Mouse (Mus musculus): ENCODE results near the gene Gm20458. TPM values are rescaled to one million over a fixed set of nuclear protein-coding genes. Genes with fewer than 3 reads are reported as not detected.

The Gm20458 gene
- total and polyA plus RNA-seq, 3 experiments = 8.0 to 17.2 (median 9.2) TPM

DNA sequence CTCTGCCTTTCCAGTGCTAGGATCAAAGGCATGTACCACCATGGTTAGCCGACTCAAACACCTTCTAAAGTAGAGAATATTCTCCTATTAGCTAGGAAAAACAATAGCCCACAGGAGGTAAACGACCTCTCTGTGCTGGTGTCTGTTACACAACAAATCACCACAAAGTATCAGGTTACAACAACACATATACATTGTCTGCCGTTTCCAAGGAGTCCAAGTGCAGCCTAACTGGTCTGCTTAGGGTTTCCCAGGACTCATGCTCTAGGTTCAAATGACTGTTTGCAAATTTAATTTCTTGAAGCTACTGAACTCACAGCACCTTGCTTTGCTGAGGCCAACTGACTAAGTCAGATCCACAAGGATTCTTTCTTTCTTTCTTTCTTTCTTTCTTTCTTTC lies 41.3 kb upstream of the Gm20458 start:
- intact Hi-C loops (cut with DNase I) = loop anchor here (5.0 kb wide), 1 partner anchor 308 kb away; no protein-coding TSS in a partner anchor
- Histone ChIP-seq H3K4me3 (no peak overlapping the region), H3K27me3 (ENCODE audit: control insufficient read depth, insufficient read depth, low read length) (no peaks in the 10 kb centered on the region), H3K36me3 (ENCODE audit: control insufficient read depth, insufficient read depth, low read length) (no peaks in the 10 kb centered on the region), H3K9ac (ENCODE audit: low read depth, low read length) (no peak overlapping the region), H3K79me2 (replicated peaks; ENCODE audit: control insufficient read depth, insufficient read depth, low read length) (no peaks in the 10 kb centered on the region), H3K27ac (no peak overlapping the region), H3K4me1 (ENCODE audit: control insufficient read depth, insufficient read depth, low read length) (no peaks in the 10 kb centered on the region)
- no peak for DNase-seq
- 26% methylated on average over 3 of the region's 3 CpGs for WGBS
- TF ChIP-seq POLR2A (IDR thresholded peaks at IDR 0.05; ENCODE audit: insufficient read depth, low read depth, low read length) (no peak), CTCF (IDR thresholded peaks at IDR 0.05) (no peak), EP300 (IDR thresholded peaks at IDR 0.05; ENCODE audit: insufficient read depth, low read depth, low read length) (no peak)

DNA sequence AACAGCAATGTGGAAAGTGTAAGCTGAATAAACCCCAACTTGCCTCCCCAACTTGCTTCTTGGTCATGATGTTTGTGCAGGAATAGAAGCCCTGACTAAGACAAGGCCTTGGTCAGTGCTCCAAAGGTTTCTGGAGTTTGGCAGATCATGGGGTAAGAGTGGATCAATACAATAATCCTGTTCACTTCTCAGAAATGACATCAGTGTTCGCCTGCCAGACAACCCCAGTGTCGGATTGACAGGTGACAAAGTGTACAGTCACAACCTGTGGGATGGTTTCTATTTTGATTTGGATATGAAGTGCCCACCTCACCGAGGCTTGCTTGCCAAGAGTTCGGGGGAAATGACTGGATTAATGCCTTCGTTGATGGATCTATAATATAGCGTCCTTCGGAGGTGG lies 39.5 kb upstream of the Gm20458 start:
- Histone ChIP-seq H3K27ac (no peak overlapping the region), H3K36me3 (ENCODE audit: control insufficient read depth, insufficient read depth, low read length) (no peaks in the 10 kb centered on the region), H3K9ac (ENCODE audit: low read depth, low read length) (no peak overlapping the region), H3K27me3 (ENCODE audit: control insufficient read depth, insufficient read depth, low read length) (no peaks in the 10 kb centered on the region), H3K4me3 (no peak overlapping the region), H3K79me2 (replicated peaks; ENCODE audit: control insufficient read depth, insufficient read depth, low read length) (no peaks in the 10 kb centered on the region), H3K4me1 (ENCODE audit: control insufficient read depth, insufficient read depth, low read length) (no peaks in the 10 kb centered on the region)
- intact Hi-C loops (cut with DNase I) = loop anchor here (2.0 kb wide), 1 partner anchor 75 kb away; the partner anchor contains the start of gene Pigt
- WGBS = 90% methylated on average over 7 of the region's 7 CpGs
- TF ChIP-seq CTCF (IDR thresholded peaks at IDR 0.05) (no peak), EP300 (IDR thresholded peaks at IDR 0.05; ENCODE audit: insufficient read depth, low read depth, low read length) (no peak), POLR2A (IDR thresholded peaks at IDR 0.05; ENCODE audit: insufficient read depth, low read depth, low read length) (no peak)
- DNase-seq = no peak

DNA sequence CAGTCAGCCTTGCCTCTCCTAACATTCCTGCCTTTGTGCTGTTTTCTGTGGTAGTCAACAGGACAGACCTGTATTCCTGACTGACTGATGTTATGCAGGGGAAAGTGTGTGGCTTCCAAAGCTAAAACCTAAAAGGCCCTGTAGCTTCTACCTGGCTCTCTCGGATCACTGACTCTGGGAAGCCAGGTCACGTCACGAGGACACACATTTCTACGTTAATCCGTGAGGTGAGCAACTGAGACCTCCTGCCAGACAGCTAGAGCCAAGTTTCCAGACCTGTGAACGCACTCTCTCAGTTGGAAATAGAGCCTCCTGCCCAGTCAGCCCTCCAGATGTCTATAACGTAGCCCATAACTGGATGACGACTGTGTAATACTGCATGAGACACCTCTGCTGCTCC lies 38.8 kb upstream of the Gm20458 start:
- TF ChIP-seq CTCF (IDR thresholded peaks at IDR 0.05) (no peak), POLR2A (IDR thresholded peaks at IDR 0.05; ENCODE audit: insufficient read depth, low read depth, low read length) (no peak), EP300 (IDR thresholded peaks at IDR 0.05; ENCODE audit: insufficient read depth, low read depth, low read length) (no peak)
- Histone ChIP-seq H3K36me3 (ENCODE audit: control insufficient read depth, insufficient read depth, low read length) (no peaks in the 10 kb centered on the region), H3K9ac (ENCODE audit: low read depth, low read length) (no peak overlapping the region), H3K4me3 (no peak overlapping the region), H3K4me1 (ENCODE audit: control insufficient read depth, insufficient read depth, low read length) (no peaks in the 10 kb centered on the region), H3K27ac (no peak overlapping the region), H3K79me2 (replicated peaks; ENCODE audit: control insufficient read depth, insufficient read depth, low read length) (no peaks in the 10 kb centered on the region), H3K27me3 (ENCODE audit: control insufficient read depth, insufficient read depth, low read length) (no peaks in the 10 kb centered on the region)
- WGBS = 87% methylated on average over 8 of the region's 8 CpGs
- no peak for DNase-seq
- intact Hi-C loops (cut with DNase I) = loop anchor here (2.0 kb wide), 1 partner anchor 75 kb away; the partner anchor contains the start of gene Pigt

DNA sequence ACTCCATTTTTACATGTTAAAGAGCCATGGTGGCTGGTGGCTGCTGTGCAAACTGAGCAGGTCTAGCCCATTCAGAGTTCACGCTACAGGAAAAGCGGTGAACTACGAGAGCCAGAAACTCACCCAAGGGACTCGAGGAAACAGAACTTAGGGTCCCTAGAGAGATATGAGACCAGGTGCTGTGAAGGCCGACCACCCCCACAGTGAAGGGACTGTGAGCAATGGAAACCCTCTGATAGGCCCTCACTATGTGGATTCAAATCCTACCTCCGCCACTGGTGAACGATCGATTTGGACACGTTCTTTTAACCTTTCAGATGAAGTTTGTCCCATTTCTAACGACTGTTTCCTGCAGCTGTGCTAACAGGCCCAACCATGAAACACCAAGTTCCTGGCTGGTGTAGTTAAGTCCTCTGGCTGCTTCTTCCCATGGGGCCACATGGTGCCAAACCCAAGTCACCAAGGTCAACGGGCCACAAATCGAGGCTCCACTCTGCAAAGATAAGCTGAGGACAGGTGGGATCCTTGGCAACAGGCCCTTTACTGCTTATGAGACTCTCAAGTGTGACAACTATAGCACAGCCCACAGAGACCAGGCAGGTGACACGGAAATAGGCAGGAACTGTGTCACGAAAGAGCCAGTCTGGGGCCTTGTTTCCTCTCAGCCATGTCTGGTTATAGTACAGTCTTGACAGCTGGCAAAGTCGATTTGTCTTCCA lies 37.9 kb upstream of the Gm20458 start:
- TF ChIP-seq POLR2A (IDR thresholded peaks at IDR 0.05; ENCODE audit: insufficient read depth, low read depth, low read length) (no peak), EP300 (IDR thresholded peaks at IDR 0.05; ENCODE audit: insufficient read depth, low read depth, low read length) (no peak), CTCF (IDR thresholded peaks at IDR 0.05) (no peak)
- Histone ChIP-seq H3K79me2 (replicated peaks; ENCODE audit: control insufficient read depth, insufficient read depth, low read length) (no peaks in the 10 kb centered on the region), H3K9ac (ENCODE audit: low read depth, low read length) (no peak overlapping the region), H3K27me3 (ENCODE audit: control insufficient read depth, insufficient read depth, low read length) (no peaks in the 10 kb centered on the region), H3K27ac (no peak overlapping the region), H3K4me3 (no peak overlapping the region), H3K4me1 (ENCODE audit: control insufficient read depth, insufficient read depth, low read length) (no peaks in the 10 kb centered on the region), H3K36me3 (ENCODE audit: control insufficient read depth, insufficient read depth, low read length) (no peaks in the 10 kb centered on the region)
- no peak for DNase-seq
- 73% methylated on average over 15 of the region's 15 CpGs for WGBS
- intact Hi-C loops (cut with DNase I) = no loop called here

DNA sequence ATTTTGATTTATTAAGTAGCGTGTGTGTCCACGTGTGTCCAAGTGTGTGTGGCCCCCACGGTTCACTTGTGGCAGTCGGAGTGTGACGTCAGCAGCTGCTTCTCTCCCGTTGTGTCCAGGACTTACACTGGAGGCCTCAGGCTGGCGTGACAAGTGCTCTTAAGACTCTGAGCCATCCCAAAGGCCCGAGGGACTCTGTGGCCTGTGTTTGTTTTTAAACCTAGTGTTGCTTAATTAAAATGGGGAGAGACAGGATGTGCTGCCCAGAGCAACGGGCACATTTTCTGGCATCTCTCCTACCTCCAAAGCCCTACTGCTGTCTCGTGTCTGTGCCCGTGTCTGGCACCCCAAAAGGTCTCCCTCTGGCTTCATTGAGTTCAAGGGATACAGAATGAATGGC lies 37.3 kb upstream of the Gm20458 start:
- no peak overlapping the region for H3K9ac ChIP-seq (ENCODE audit: low read depth, low read length)
- H3K36me3 ChIP-seq (ENCODE audit: control insufficient read depth, insufficient read depth, low read length) = no peaks in the 10 kb centered on the region
- no peaks in the 10 kb centered on the region for H3K79me2 ChIP-seq (replicated peaks; ENCODE audit: control insufficient read depth, insufficient read depth, low read length)
- DNase-seq = no peak
- H3K27me3 ChIP-seq (ENCODE audit: control insufficient read depth, insufficient read depth, low read length) = no peaks in the 10 kb centered on the region
- WGBS = 86% methylated on average over 11 of the region's 11 CpGs
- H3K27ac ChIP-seq = no peak overlapping the region
- H3K4me3 ChIP-seq = no peak overlapping the region
- intact Hi-C loops (cut with DNase I) = no loop called here
- TF ChIP-seq CTCF (IDR thresholded peaks at IDR 0.05) (no peak), POLR2A (IDR thresholded peaks at IDR 0.05; ENCODE audit: insufficient read depth, low read depth, low read length) (no peak), EP300 (IDR thresholded peaks at IDR 0.05; ENCODE audit: insufficient read depth, low read depth, low read length) (no peak)
- no peaks in the 10 kb centered on the region for H3K4me1 ChIP-seq (ENCODE audit: control insufficient read depth, insufficient read depth, low read length)

DNA sequence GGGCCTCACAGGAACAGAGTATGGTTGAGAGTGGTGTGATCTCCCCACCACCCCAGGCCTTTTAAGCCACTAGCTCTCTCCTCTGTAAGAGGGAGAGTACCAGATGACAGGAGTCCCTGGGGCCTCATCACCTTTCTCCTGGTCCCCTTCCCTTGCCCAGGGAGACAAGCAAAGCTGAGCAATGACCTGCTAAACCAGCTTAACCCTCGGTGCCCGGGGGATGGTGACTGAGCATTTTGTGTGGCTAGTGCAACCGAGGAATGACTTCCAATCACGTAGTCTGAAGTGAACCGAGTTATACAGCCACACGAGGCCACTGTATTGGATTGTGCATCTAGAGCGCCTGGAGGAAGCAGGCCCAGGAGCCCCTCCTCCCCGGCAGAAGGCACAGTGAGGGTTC lies 36.4 kb upstream of the Gm20458 start:
- intact Hi-C loops (cut with DNase I) = no loop called here

More for the DNA sequence above, 36.4 kb upstream of the Gm20458 start:
- no peaks in the 10 kb centered on the region for H3K4me1 ChIP-seq (ENCODE audit: control insufficient read depth, insufficient read depth, low read length)
- no peak for DNase-seq
- no peak overlapping the region for H3K9ac ChIP-seq (ENCODE audit: low read depth, low read length)
- H3K36me3 ChIP-seq (ENCODE audit: control insufficient read depth, insufficient read depth, low read length) = no peaks in the 10 kb centered on the region
- H3K27me3 ChIP-seq (ENCODE audit: control insufficient read depth, insufficient read depth, low read length) = no peaks in the 10 kb centered on the region
- no peak overlapping the region for H3K4me3 ChIP-seq
- H3K27ac ChIP-seq = no peak overlapping the region
- 91% methylated on average over 8 of the region's 8 CpGs for WGBS
- H3K79me2 ChIP-seq (replicated peaks; ENCODE audit: control insufficient read depth, insufficient read depth, low read length) = no peaks in the 10 kb centered on the region
- TF ChIP-seq CTCF (IDR thresholded peaks at IDR 0.05) (no peak), POLR2A (IDR thresholded peaks at IDR 0.05; ENCODE audit: insufficient read depth, low read depth, low read length) (no peak), EP300 (IDR thresholded peaks at IDR 0.05; ENCODE audit: insufficient read depth, low read depth, low read length) (no peak)

Measured in heart, adult 2 months (tissue).